Mouse (Mus musculus) heart, postnatal 14 days (tissue): ENCODE results near the gene Asic2. TPM values are rescaled to one million over a fixed set of nuclear protein-coding genes. Genes with fewer than 3 reads are reported as not detected.
"Not testable (repeated sequence)": the region's sequence is repeated elsewhere in the genome, so short reads cannot be mapped to it uniquely, and the experiment has no call there.

Experiments
- DNase-seq, 2 experiments: peaks; one replicate each; pipeline ENCODE4 v3.0.0; 2021 to 2022
- intact Hi-C: fragments of 180-260 bp; cut with DNase I; formaldehyde crosslinking; loops from one replicate; pipeline ENCODE4 v1.15.1; 2025
- total RNA-seq, 2 experiments: library from RNA; stranded (reverse); gene quantifications; 2 replicates each; pipeline ENCODE4 v1.2.3; 2021

The Asic2 gene
- total RNA-seq, 2 experiments from 2014 or later, result not detected

- DNase-seq, result no peak
- intact Hi-C loops, result no loop called here
These were observed 695.4 kb downstream of the Asic2 start for GRCm38 (mm10) chr11:81272677-81273418.

GRCm38 (mm10) chr11:81271422-81271821 is 696.8 kb downstream of the Asic2 start:
- intact Hi-C loops, result no loop called here
- DNase-seq, result no peak

DNA sequence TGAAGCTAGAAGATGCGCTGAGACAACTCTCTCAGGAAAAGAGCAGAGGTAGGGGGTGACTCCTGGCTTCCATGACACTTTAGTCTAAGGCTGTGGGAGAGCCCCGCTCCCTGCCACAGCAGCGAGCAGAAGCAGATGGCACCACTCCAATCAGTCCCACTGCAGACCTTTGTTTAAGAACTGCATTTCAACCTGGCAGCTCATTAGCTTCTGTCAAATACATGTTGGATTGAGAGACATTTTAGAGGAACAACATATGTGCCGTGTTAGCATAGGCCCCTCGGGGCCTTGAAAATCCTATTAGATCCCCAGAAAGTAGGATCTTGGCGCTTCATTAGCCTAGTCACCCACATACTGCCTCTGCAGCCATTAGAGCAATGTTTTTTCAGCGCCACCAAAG is 697.7 kb downstream of the Asic2 start:
- intact Hi-C loops, result no loop called here
- no peak for DNase-seq

GRCm38 (mm10) chr11:81263757-81264156 is 704.5 kb downstream of the Asic2 start:
- DNase-seq, result no peak
- intact Hi-C loops, result no loop called here

DNA sequence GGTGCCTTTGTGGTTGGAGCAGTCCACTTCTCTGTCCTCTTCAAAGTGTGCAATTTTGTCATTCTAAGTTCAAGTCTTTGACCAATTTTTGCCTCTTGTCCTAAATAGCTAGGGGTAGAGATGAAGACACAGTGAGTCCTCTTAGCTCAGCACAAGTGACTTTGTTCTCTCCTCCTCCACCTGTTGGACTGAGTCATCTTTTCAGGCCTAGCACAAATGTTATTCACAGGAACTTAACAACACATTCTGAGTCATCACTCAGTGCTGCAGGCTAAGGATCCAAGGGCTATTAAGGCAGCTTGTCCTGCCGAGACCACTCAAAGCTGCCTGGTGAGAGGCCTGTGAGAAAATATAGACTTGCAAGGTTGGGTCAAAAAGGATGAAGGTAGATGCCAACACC is 705.1 kb downstream of the Asic2 start:
- DNase-seq, result no peak
- intact Hi-C loops, result no loop called here

GRCm38 (mm10) chr11:81261259-81261658 is 707.0 kb downstream of the Asic2 start:
- intact Hi-C loops, result no loop called here
- no peak for DNase-seq

- DNase-seq, intact Hi-C loops: not testable (repeated sequence)
These were observed 727.1 kb downstream of the Asic2 start for GRCm38 (mm10) chr11:81241183-81241582.

DNA sequence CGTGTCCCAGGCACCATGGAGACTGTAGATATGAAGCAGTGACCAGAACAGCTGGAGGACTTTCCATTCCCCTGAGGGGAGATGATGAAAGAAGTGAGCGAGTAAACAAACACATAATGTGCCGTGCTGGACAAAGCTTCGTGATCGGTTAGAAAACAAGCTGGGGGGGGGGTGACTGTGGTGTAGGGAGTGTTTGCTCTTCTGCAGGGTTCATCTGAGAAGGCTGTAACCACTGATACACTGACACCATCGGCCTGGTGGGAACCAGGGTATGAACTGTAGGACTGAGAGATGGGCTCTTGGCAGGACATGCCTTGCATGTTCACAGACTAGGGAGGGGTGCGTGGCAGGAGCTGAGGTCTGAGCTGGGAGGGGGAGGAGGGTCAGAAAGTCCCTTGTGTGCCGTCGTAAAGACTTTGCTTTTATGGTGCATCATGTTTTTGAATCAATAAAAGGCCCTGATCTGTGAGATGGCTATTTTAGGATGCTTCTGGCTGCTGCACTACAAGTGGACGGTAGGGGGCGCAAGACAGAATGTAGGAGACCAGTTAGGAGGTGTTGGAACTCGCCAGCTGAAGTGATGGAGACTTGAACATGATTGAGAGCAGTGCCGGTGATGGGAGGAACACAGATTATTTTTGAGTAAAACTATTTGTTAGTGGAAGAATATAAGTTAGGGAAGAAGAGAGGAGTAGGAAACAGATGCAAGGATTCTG is 728.1 kb downstream of the Asic2 start:
- peak; percentile 29 to 37 for DNase-seq
- intact Hi-C loops, result no loop called here

GRCm38 (mm10) chr11:81239091-81239490 is 729.2 kb downstream of the Asic2 start:
- intact Hi-C loops, result no loop called here
- DNase-seq, result no peak

DNA sequence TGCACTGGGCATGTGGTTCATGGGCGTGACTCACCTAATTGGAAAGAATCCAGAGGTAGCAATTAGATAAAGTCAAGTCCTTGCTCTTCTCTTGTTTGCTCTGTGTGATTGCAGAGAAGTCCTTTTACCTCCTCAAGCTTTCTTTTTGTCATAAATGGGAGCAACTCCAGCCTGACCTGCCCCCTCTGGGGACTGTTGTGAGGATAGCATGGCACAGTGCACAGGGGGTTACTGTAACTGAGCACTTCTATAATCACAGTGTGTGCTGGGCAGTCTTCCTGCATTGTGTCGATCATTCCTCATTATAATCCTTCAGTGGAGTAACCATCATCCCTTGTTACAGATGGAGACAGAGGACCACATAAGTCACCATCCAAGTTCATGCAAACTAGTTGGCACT is 732.2 kb downstream of the Asic2 start:
- no peak for DNase-seq
- intact Hi-C loops, result no loop called here

DNA sequence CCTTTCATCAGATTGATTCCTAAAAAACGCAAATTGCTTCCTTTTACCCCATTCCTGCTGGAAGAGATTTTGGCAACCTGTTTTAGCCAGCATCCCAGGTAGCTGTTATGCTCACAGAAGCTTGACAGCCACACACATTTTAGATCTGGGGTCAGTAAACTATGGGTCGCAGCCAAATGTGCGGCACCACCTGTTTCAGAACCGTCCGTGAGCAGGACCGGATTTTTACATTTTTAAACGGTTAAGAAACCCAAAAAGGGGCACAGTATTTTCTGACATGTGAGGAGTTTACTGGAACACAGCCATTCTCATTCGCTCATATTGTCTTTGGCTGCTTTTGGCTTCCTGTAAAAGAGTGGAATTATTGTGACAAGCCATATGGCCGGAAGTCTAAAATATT is 744.9 kb downstream of the Asic2 start:
- DNase-seq, result no peak
- intact Hi-C loops, result no loop called here

DNA sequence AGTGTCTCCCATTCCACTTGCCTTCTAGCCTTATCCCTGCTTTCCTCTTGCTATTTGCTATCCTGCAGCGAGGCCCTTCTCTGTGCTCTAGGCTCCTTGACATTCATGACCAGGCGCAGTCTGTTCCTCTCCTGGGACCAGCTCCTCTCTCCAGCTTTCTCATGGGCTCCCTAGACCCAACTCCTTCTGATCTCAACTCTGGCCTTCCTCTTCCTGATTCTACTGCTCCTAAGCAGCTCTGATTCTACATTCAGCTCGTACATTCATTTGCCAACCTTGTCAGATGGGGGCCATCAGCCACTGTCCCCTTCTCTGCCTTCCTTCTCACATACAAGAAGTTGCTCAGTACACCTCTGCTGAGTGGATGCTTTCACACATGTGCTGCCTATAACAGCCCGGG is 747.5 kb downstream of the Asic2 start:
- intact Hi-C loops, result no loop called here
- DNase-seq, result no peak

DNA sequence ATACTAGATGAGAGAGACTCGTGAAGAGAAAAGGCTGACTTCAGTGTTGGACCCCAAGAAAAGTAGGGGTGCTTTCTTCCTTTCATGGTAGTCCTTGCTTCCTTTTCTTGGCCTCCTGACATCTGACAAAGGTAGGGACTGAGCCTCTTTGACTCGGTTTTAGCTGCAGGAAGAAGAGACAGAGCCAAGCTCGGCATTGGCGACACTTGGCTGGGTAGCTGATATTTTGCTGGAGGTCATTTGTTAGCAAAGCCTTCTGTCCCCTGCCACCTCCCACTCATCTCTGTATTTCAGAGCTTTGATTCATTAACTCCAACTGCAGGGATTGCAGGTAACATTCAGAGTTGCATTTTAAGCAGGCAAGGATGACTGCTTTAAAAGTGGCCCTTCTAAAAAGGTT is 762.8 kb downstream of the Asic2 start:
- intact Hi-C loops, result no loop called here
- no peak for DNase-seq

DNA sequence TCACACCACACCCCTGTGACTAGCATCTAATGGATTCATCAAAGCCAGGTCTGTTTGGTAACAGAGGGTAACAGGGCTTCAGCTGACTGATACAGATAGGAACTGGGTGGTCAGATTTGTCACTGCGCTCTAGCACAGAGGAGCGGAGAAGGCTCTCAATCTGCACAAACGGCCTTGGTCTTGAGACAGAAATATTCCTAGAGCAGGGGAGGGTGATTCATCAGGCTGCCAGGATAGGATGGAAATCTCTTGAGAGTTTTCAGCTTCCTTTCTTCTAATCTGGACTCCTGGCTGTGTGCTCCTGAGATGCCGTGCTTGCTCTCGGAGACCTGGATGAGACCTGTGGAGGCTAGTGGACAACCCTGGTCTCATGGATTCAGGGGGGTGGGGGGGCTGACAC is 765.7 kb downstream of the Asic2 start:
- intact Hi-C loops, result no loop called here
- no peak for DNase-seq

GRCm38 (mm10) chr11:81193856-81194255 is 774.4 kb downstream of the Asic2 start:
- intact Hi-C loops, result no loop called here

DNA sequence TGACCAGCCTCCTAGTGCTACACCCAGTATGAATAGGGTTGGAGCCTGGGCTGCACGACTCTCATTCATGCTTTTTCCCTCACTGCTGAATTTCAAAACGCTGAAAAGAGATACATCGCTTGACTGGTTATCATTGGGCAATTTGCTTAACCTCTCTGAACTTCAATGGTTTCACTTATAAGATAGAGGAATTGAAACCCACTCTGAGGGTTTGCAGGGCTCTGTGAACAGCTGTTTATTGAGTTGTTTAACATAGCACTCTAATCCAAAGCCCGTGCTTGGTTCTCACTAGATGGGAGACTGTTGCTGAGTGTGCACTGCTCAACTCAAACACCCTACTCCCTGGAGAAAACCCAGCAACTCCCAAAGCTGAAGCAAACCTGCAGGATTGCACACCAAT is 776.1 kb downstream of the Asic2 start:
- DNase-seq, result no peak
- intact Hi-C loops, result no loop called here

More at GRCm38 (mm10) chr11:81193856-81194255, 774.4 kb downstream of the Asic2 start:
- peak in 1 of 2 experiments; percentile 7 for DNase-seq

GRCm38 (mm10) chr11:81189103-81189502 is 779.2 kb downstream of the Asic2 start:
- DNase-seq, result no peak
- intact Hi-C loops, result no loop called here

DNA sequence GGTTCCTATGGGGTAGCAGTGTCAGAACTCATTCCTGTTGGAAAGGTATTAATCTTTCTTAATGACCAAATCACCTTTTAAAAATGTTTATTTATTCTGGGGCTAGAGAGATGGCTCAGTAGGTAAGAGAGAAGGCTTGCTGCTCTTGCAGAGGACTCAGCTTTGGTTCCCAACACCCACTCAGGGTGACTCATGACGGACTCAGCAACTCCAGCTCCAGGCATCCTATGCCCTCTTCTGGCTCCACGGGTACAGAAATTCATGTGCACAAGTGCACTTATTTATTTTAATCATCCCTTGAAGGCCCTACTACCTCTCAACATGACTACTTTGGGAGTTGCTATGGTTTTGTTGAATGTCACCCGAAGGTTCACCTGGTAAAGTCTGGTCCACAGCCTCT is 780.4 kb downstream of the Asic2 start:
- intact Hi-C loops, result no loop called here
- DNase-seq, result no peak

GRCm38 (mm10) chr11:81184721-81185120 is 783.5 kb downstream of the Asic2 start:
- no peak for DNase-seq
- intact Hi-C loops, result no loop called here

GRCm38 (mm10) chr11:81164890-81165289 is 803.4 kb downstream of the Asic2 start:
- intact Hi-C loops, result no loop called here
- no peak for DNase-seq

- no peak for DNase-seq
- intact Hi-C loops, result no loop called here
These were observed 805.2 kb downstream of the Asic2 start for GRCm38 (mm10) chr11:81163056-81163455.

GRCm38 (mm10) chr11:81153841-81154240 is 814.4 kb downstream of the Asic2 start:
- intact Hi-C loops, result no loop called here
- DNase-seq, result no peak
